Mouse (Mus musculus) intestine, postnatal 0 days (tissue): ENCODE results near the gene Wwox. TPM values are rescaled to one million over a fixed set of nuclear protein-coding genes. Genes with fewer than 3 reads are reported as not detected.

ENCODE experiments used
- ATAC-seq: fragments of 200-750 bp; cut with Nextera tagmentation; 2 replicates; pipeline ENCODE4 v1.8.0; 2017; ENCODE audit warnings: mild to moderate bottlenecking, moderate TSS enrichment, moderate library complexity
- H3K27ac ChIP-seq: fragments of 300-500 bp; sonication (generic); 2 replicates; pipeline ENCODE4 v1.5.1; 2014; ENCODE audit warnings: mild to moderate bottlenecking, low read depth, low read length, moderate library complexity
- H3K27me3 ChIP-seq: fragments of 300-500 bp; sonication (generic); replicated peaks from 2 replicates; pipeline ENCODE4 v1.6.1; 2014; ENCODE audit warnings: low read length, mixed read lengths; ENCODE audit not compliant: control insufficient read depth, insufficient read depth
- H3K36me3 ChIP-seq: fragments of 300-500 bp; sonication (generic); 2 replicates; pipeline ENCODE4 v1.6.1; 2014; ENCODE audit warnings: mild to moderate bottlenecking, moderate library complexity; ENCODE audit not compliant: control insufficient read depth, insufficient read depth
- H3K4me1 ChIP-seq: fragments of 300-500 bp; sonication (generic); replicated peaks from 2 replicates; pipeline ENCODE4 v1.6.1; 2014; ENCODE audit warnings: antibody characterized with exemption, low read length, mixed read lengths; ENCODE audit not compliant: control insufficient read depth, insufficient read depth
- H3K4me2 ChIP-seq: fragments of 300-500 bp; sonication (generic); replicated peaks from 2 replicates; pipeline ENCODE4 v1.6.1; 2014; ENCODE audit warnings: low read depth, mild to moderate bottlenecking, moderate library complexity
- H3K4me3 ChIP-seq: fragments of 300-500 bp; sonication (generic); 2 replicates; pipeline ENCODE4 v1.5.1; 2014; ENCODE audit warnings: low read depth, low read length
- H3K9ac ChIP-seq: fragments of 300-500 bp; sonication (generic); 2 replicates; pipeline ENCODE4 v1.6.1; 2014; ENCODE audit warnings: mild to moderate bottlenecking, low read depth, low read length
- H3K9me3 ChIP-seq: fragments of 300-500 bp; sonication (generic); 2 replicates; pipeline ENCODE4 v1.6.1; 2016; ENCODE audit warnings: mixed run types; ENCODE audit not compliant: control insufficient read depth
- CTCF ChIP-seq: sonication (generic); IDR thresholded peaks from 2 replicates; pipeline ENCODE4 v1.5.1; 2016; ENCODE audit warnings: low read depth, mild to moderate bottlenecking, control low read depth, antibody characterized with exemption, moderate library complexity
- WGBS: fragments of 180-500 bp; shearing (Covaris S2); extraction: QIAGEN DNeasy Blood & Tissue Kit; methylation state at CpG from one replicate; pipeline ENCODE4 v1.1.7; 2014; 5-methylcytosine and 5-hydroxymethylcytosine counted together
- polyA plus RNA-seq: library from polyadenylated mRNA; unstranded; fragments of >200 nt; fragmentation: Nextera tagmentation; extraction: Ambion mirVana; gene quantifications from 2 replicates; pipeline ENCODE4 v1.2.1, GENCODE M21; 2015

Gene Wwox
- polyA plus RNA-seq, 1 experiment from 2014 or later = 7.1 TPM

DNA sequence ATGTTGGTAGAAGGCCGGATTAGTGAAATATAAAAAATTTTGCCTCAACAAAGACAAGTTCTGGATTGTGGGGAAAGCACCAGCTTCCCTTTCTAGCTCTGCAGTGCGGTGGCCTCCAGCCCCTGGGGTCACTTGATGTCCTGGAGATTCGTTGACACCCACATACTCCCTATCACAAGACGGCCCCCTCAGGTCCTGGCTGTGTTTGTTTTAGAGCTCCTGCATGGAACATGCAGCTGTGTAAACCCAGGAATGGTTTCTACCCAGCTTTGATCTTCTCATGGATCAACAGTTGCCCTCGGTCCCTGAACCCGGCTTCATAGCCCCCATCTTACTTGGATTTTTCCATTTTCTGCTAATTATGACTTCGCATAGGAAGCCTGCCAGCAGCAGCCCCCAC lies 171.6 kb downstream of the Wwox start:
- Histone ChIP-seq H3K36me3 (no peaks in the 10 kb centered on the region), H3K4me1 (no peaks in the 10 kb centered on the region), H3K9ac (no peak overlapping the region), H3K9me3 (no peaks in the 10 kb centered on the region), H3K27me3 (no peaks in the 10 kb centered on the region), H3K27ac (no peak overlapping the region), H3K4me3 (no peak overlapping the region), H3K4me2 (no peak overlapping the region)
- 59% methylated on average over 7 of the region's 7 CpGs for WGBS
- no peak for ATAC-seq
- no peak for TF ChIP-seq CTCF

DNA sequence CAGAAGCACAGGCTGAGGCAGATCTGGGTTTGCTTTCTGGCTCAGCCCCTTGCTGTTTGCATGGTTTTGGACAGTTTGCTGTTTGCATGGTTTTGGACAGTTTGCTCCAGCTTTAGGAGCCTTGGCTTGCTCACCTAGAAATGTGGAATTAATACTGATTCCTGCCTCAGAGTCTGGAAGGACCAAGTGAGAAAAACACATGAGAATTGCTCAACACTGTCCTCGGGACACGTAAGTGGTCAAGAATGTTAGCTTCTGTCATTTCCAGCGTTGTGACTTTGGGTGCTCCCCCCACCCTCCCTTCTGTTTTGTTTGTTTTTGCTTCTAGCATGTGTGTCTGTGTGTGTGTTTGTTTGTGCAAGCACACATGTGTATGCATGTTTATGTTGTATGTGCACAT lies 172.6 kb downstream of the Wwox start:
- WGBS = 87% methylated on average over 3 of the region's 3 CpGs
- no peak overlapping the region for H3K27ac ChIP-seq
- no peaks in the 10 kb centered on the region for H3K9me3 ChIP-seq
- no peaks in the 10 kb centered on the region for H3K27me3 ChIP-seq
- H3K9ac ChIP-seq = no peak overlapping the region
- H3K4me1 ChIP-seq = no peaks in the 10 kb centered on the region
- H3K36me3 ChIP-seq = no peaks in the 10 kb centered on the region
- no peak for TF ChIP-seq CTCF
- no peak for ATAC-seq
- no peak overlapping the region for H3K4me2 ChIP-seq
- no peak overlapping the region for H3K4me3 ChIP-seq

- no peak for ATAC-seq
- TF ChIP-seq CTCF = no peak
- Histone ChIP-seq H3K9me3 (no peaks in the 10 kb centered on the region), H3K4me3 (no peak overlapping the region), H3K27ac (no peak overlapping the region), H3K36me3 (no peaks in the 10 kb centered on the region), H3K9ac (no peak overlapping the region), H3K27me3 (no peaks in the 10 kb centered on the region), H3K4me1 (no peaks in the 10 kb centered on the region), H3K4me2 (no peak overlapping the region)
- 53% methylated on average over 4 of the region's 4 CpGs for WGBS
Measured at GRCm38 (mm10) chr8:114615413-114615812, 176.0 kb downstream of the Wwox start.

- no peak overlapping the region for H3K4me3 ChIP-seq
- no peak overlapping the region for H3K4me2 ChIP-seq
- H3K27ac ChIP-seq = no peak overlapping the region
- no peaks in the 10 kb centered on the region for H3K9me3 ChIP-seq
- ATAC-seq = no peak
- no peak overlapping the region for H3K9ac ChIP-seq
- no peaks in the 10 kb centered on the region for H3K4me1 ChIP-seq
- no peak for TF ChIP-seq CTCF
- no peaks in the 10 kb centered on the region for H3K36me3 ChIP-seq
- no peaks in the 10 kb centered on the region for H3K27me3 ChIP-seq
- WGBS = 73% methylated on average over 6 of the region's 6 CpGs
Measured at GRCm38 (mm10) chr8:114615908-114616307, 176.5 kb downstream of the Wwox start.

DNA sequence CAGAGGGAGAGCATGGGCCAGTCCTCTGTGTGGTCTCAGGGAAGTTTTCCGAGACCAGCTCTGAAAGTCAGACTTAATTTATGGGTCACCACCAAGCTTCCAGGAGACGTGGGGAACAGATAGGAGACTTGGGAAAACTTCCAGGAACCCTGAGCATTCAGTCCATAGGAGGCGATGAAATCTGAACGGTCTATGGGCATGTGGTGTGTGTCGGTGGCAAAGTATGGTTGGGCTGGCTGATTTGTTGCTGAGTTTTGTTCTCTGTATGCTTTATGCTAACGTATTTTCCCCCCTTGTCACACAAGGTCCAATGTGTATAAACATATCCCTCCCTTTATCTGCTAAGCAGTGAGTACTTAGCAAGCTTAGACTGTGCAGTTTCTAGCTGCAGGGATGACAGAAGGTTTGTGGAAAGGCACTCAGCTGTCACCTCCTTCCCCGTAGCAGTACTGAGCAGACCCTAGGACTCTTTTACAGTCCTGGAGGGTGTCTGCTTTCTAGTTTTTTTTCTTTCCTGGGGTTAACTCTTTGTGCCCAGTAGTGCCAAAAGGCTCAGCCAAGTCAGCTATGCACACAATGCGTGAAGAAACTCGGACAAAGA lies 179.6 kb downstream of the Wwox start:
- WGBS = 53% methylated on average over 9 of the region's 9 CpGs
- no peak overlapping the region for H3K27ac ChIP-seq
- TF ChIP-seq CTCF = no peak
- H3K9ac ChIP-seq = no peak overlapping the region
- H3K4me1 ChIP-seq = no peaks in the 10 kb centered on the region
- H3K36me3 ChIP-seq = no peaks in the 10 kb centered on the region
- H3K4me2 ChIP-seq = no peak overlapping the region
- ATAC-seq = no peak
- no peak overlapping the region for H3K4me3 ChIP-seq
- H3K9me3 ChIP-seq = no peaks in the 10 kb centered on the region
- H3K27me3 ChIP-seq = no peaks in the 10 kb centered on the region

GRCm38 (mm10) chr8:114625402-114625801 lies 185.9 kb downstream of the Wwox start:
- no peak for TF ChIP-seq CTCF
- Histone ChIP-seq H3K9ac (no peak overlapping the region), H3K4me2 (no peak overlapping the region), H3K9me3 (no peaks in the 10 kb centered on the region), H3K27ac (no peak overlapping the region), H3K36me3 (no peaks in the 10 kb centered on the region), H3K4me3 (no peak overlapping the region), H3K27me3 (no peaks in the 10 kb centered on the region), H3K4me1 (no peaks in the 10 kb centered on the region)
- ATAC-seq = no peak
- WGBS = 90% methylated on average over 6 of the region's 6 CpGs

- no peaks in the 10 kb centered on the region for H3K36me3 ChIP-seq
- H3K9ac ChIP-seq = no peak overlapping the region
- no peak overlapping the region for H3K4me2 ChIP-seq
- H3K9me3 ChIP-seq = no peaks in the 10 kb centered on the region
- no peak overlapping the region for H3K27ac ChIP-seq
- TF ChIP-seq CTCF = no peak
- 75% methylated on average over 9 of the region's 9 CpGs for WGBS
- H3K4me1 ChIP-seq = no peaks in the 10 kb centered on the region
- no peak overlapping the region for H3K4me3 ChIP-seq
- H3K27me3 ChIP-seq = no peaks in the 10 kb centered on the region
- no peak for ATAC-seq
Measured at GRCm38 (mm10) chr8:114626897-114627296, 187.4 kb downstream of the Wwox start.
